Mouse (Mus musculus): ENCODE results near the gene Lztfl1.

GRCm38 (mm10) chr9:123717186-123718008 is at the start of gene Lztfl1:
- TF ChIP-seq POLR2A (IDR thresholded peaks at IDR 0.05; ENCODE audit: borderline replicate concordance, control insufficient read depth, low read depth, low read length) (peak; percentile 19; the same call in 1 of the 2 replicates), CTCF (IDR thresholded peaks at IDR 0.05; ENCODE audit: control insufficient read depth, insufficient read depth, low read length) (no peak)
